Mouse (Mus musculus) kidney, adult 2 months (tissue): ENCODE results near the gene Cdk5rap2.

ENCODE experiments used
- CTCF ChIP-seq: fragments of 200-500 bp; conservative IDR thresholded peaks from 2 replicates; pipeline ENCODE4 v1.5.1; 2011; ENCODE audit warnings: low read depth, mild to moderate bottlenecking, control low read depth, low read length, moderate library complexity, mixed read lengths; ENCODE audit not compliant: insufficient read depth, insufficient read length
- POLR2A ChIP-seq: fragments of 200-500 bp; IDR thresholded peaks from one replicate; pipeline ENCODE4 v1.6.1; 2011; ENCODE audit warnings: low read depth, low read length, control low read depth

DNA sequence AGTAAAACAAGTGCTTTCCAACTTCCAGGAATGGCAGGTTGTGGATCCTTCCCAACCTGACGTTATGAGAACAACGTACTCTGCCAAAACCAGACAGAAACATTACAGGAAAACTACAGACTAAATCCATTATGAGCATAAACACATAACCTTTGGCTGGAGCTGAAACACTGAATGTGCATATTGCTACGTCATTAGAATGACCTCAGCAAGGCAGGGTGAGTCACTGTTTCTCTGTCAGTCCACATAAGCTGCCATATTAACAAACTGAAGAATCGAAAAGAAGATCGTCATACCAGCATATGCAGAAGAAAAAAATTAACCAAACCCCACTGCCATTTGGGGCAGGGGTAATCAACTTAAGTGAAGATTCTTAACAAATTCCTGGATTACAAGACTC is 24.0 kb downstream of the Cdk5rap2 start:
- TF ChIP-seq CTCF (no peak), POLR2A (no peak)
